Mouse (Mus musculus) embryonic facial prominence, embryonic 10.5 days (tissue): ENCODE measurements around the gene Syngr4. TPM values are rescaled to one million over a fixed set of nuclear protein-coding genes. Genes with fewer than 3 reads are reported as not detected.
"Not testable (repeated sequence)": the region's sequence is repeated elsewhere in the genome, so short reads cannot be mapped to it uniquely, and the experiment has no call there.

Experiments
- DNase-seq: peaks from one replicate; pipeline ENCODE4 v3.0.0-alpha.2; 2017; ENCODE audit warnings: low spot score
- H3K27ac ChIP-seq: fragments of 300-500 bp; sonication (generic); replicated peaks from 2 replicates; pipeline ENCODE4 v1.5.1; 2016; ENCODE audit warnings: mild to moderate bottlenecking
- H3K27me3 ChIP-seq: fragments of 300-500 bp; sonication (generic); replicated peaks from 2 replicates; pipeline ENCODE4 v1.6.1; 2016; ENCODE audit warnings: low read depth, mild to moderate bottlenecking; ENCODE audit not compliant: poor library complexity, severe bottlenecking
- H3K36me3 ChIP-seq: fragments of 300-500 bp; sonication (generic); replicated peaks from 2 replicates; pipeline ENCODE4 v1.6.1; 2016; ENCODE audit warnings: mild to moderate bottlenecking, moderate library complexity
- H3K4me1 ChIP-seq: fragments of 300-500 bp; sonication (generic); 2 replicates; pipeline ENCODE4 v1.6.1; 2016
- H3K4me3 ChIP-seq: fragments of 300-500 bp; sonication (generic); 2 replicates; pipeline ENCODE4 v1.5.1; 2016; ENCODE audit warnings: mild to moderate bottlenecking, moderate library complexity
- H3K9me3 ChIP-seq: fragments of 300-500 bp; sonication (generic); 2 replicates; pipeline ENCODE4 v1.6.1; 2016; ENCODE audit warnings: mild to moderate bottlenecking
- WGBS: fragments of 180-500 bp; shearing (Covaris S2); methylation state at CpG from one replicate; pipeline ENCODE4 v1.1.7; 2016; 5-methylcytosine and 5-hydroxymethylcytosine counted together
- polyA plus RNA-seq: library from polyadenylated mRNA; unstranded; fragments of >200 nt; fragmentation: Nextera tagmentation; extraction: Ambion mirVana; gene quantifications from 2 replicates; pipeline ENCODE4 v1.2.1, GENCODE M21; 2016

The Syngr4 gene
- polyA plus RNA-seq, result 1.2 and 1.3 TPM in 2 replicates

- H3K27me3 ChIP-seq, result peaks cover 9% of the 10 kb centered on the region
- peak within 1 kb of the TSS; percentile 92 for H3K27ac ChIP-seq
- peak within 1 kb of the TSS; percentile 67 for H3K4me3 ChIP-seq
- DNase-seq, result peak; percentile 96
- no peaks in the 10 kb centered on the region for H3K9me3 ChIP-seq
- under 1% methylated on average over 40 of the region's 40 CpGs for WGBS
- H3K36me3 ChIP-seq, result no peaks in the 10 kb centered on the region
- H3K4me1 ChIP-seq, result peaks cover 28% of the 10 kb centered on the region
Measured at GRCm38 (mm10) chr7:45896517-45897257, at the start of gene Syngr4, which contains the start of gene Tmem143. Syngr4 (minus strand) TSS chr7:45896714. Tmem143 (plus strand) TSS chr7:45896941.

- not testable (repeated sequence) for H3K36me3 ChIP-seq, H3K9me3 ChIP-seq, H3K4me3 ChIP-seq, DNase-seq, H3K4me1 ChIP-seq, H3K27ac ChIP-seq, H3K27me3 ChIP-seq
- 69% methylated on average over 1 of the region's 1 CpGs for WGBS
Measured at GRCm38 (mm10) chr7:45943280-45943679, 46.8 kb upstream of the Syngr4 start.

GRCm38 (mm10) chr7:45941986-45942385, 45.5 kb upstream of the Syngr4 start:
- Histone ChIP-seq H3K36me3 (no peaks in the 10 kb centered on the region), H3K4me1 (no peaks in the 10 kb centered on the region), H3K27me3 (no peaks in the 10 kb centered on the region), H3K4me3 (no peak overlapping the region), H3K27ac (no peak overlapping the region), H3K9me3 (no peaks in the 10 kb centered on the region)
- WGBS, result 88% methylated on average over 9 of the region's 9 CpGs
- DNase-seq, result no peak

GRCm38 (mm10) chr7:45939836-45940235, 43.3 kb upstream of the Syngr4 start:
- WGBS, result 51% methylated on average over 2 of the region's 2 CpGs
- no peak for DNase-seq
- Histone ChIP-seq H3K4me3 (no peak overlapping the region), H3K36me3 (no peaks in the 10 kb centered on the region), H3K4me1 (no peaks in the 10 kb centered on the region), H3K27me3 (no peaks in the 10 kb centered on the region), H3K27ac (no peak overlapping the region), H3K9me3 (no peaks in the 10 kb centered on the region)

- 33% methylated on average over 7 of the region's 7 CpGs for WGBS
- DNase-seq, result peak; percentile 77
- H3K27me3 ChIP-seq, result no peaks in the 10 kb centered on the region
Measured at GRCm38 (mm10) chr7:45935114-45935513, 38.6 kb upstream of the Syngr4 start.

GRCm38 (mm10) chr7:45933766-45934165, 37.3 kb upstream of the Syngr4 start:
- not testable (repeated sequence) for H3K9me3 ChIP-seq, H3K36me3 ChIP-seq, H3K27ac ChIP-seq, H3K27me3 ChIP-seq, H3K4me3 ChIP-seq, DNase-seq, H3K4me1 ChIP-seq
- 95% methylated on average over 12 of the region's 12 CpGs for WGBS

More at GRCm38 (mm10) chr7:45935114-45935513, 38.6 kb upstream of the Syngr4 start:
- Histone ChIP-seq H3K27ac (no peak overlapping the region), H3K36me3 (0 out of 2 replicates have a peak, but pooled peaks cover 8% of the 10 kb centered on the region), H3K4me1 (no peaks in the 10 kb centered on the region), H3K9me3 (0 out of 2 replicates have a peak, but pooled peaks cover 9% of the 10 kb centered on the region), H3K4me3 (no peak overlapping the region)

GRCm38 (mm10) chr7:45929688-45930087, 33.2 kb upstream of the Syngr4 start:
- H3K9me3 ChIP-seq, result peaks cover 15% of the 10 kb centered on the region; the same call in 1 of the 2 replicates
- no peak overlapping the region for H3K27ac ChIP-seq
- peaks cover 28% of the 10 kb centered on the region for H3K27me3 ChIP-seq
- no peak overlapping the region for H3K4me3 ChIP-seq
- H3K4me1 ChIP-seq, result peaks cover 7% of the 10 kb centered on the region
- no peak for DNase-seq
- peaks cover 8% of the 10 kb centered on the region; the same call in 1 of the 2 replicates for H3K36me3 ChIP-seq
- 83% methylated on average over 1 of the region's 1 CpGs for WGBS

- peak overlapping the region; percentile 29; the same call in 1 of the 2 replicates for H3K4me3 ChIP-seq
- peaks cover 15% of the 10 kb centered on the region; the same call in 1 of the 2 replicates for H3K9me3 ChIP-seq
- no peak overlapping the region for H3K27ac ChIP-seq
- no peak for DNase-seq
- 11% methylated on average over 22 of the region's 23 CpGs for WGBS
- H3K4me1 ChIP-seq, result peaks cover 16% of the 10 kb centered on the region
- peaks cover 8% of the 10 kb centered on the region; the same call in 1 of the 2 replicates for H3K36me3 ChIP-seq
- peaks cover 28% of the 10 kb centered on the region for H3K27me3 ChIP-seq
Measured at GRCm38 (mm10) chr7:45928626-45929295, 32.2 kb upstream of the Syngr4 start.

GRCm38 (mm10) chr7:45924429-45924816, 27.9 kb upstream of the Syngr4 start:
- H3K4me1 ChIP-seq, result peaks cover 51% of the 10 kb centered on the region
- H3K9me3 ChIP-seq, result peaks cover 6% of the 10 kb centered on the region; the same call in 1 of the 2 replicates
- DNase-seq, result peak; percentile 56
- H3K36me3 ChIP-seq, result no peaks in the 10 kb centered on the region; the same call in 1 of the 2 replicates
- H3K4me3 ChIP-seq, result peak overlapping the region; percentile 60
- H3K27me3 ChIP-seq, result peaks cover 42% of the 10 kb centered on the region
- H3K27ac ChIP-seq, result peak overlapping the region; percentile 83
- WGBS, result 10% methylated on average over 14 of the region's 14 CpGs

- peak; percentile 73 for DNase-seq
- Histone ChIP-seq H3K27me3 (peaks cover 37% of the 10 kb centered on the region), H3K4me1 (peaks cover 47% of the 10 kb centered on the region), H3K4me3 (peak within 1 kb of the TSS; percentile 60), H3K27ac (peak within 1 kb of the TSS; percentile 83), H3K9me3 (peaks cover 6% of the 10 kb centered on the region; the same call in 1 of the 2 replicates), H3K36me3 (no peaks in the 10 kb centered on the region; the same call in 1 of the 2 replicates)
- WGBS, result 3% methylated on average over 24 of the region's 24 CpGs
Measured at GRCm38 (mm10) chr7:45923762-45924428, 27.4 kb upstream of the Syngr4 start, which contains the start of gene Ccdc114. Ccdc114 (plus strand) TSS chr7:45924072.

GRCm38 (mm10) chr7:45922928-45923761, 26.6 kb upstream of the Syngr4 start:
- Histone ChIP-seq H3K4me1 (peaks cover 44% of the 10 kb centered on the region), H3K4me3 (peak overlapping the region; percentile 60), H3K36me3 (no peaks in the 10 kb centered on the region; the same call in 1 of the 2 replicates), H3K27ac (peak overlapping the region; percentile 83), H3K9me3 (peaks cover 6% of the 10 kb centered on the region; the same call in 1 of the 2 replicates), H3K27me3 (peaks cover 29% of the 10 kb centered on the region)
- DNase-seq, result peak; percentile 95
- under 1% methylated on average over 37 of the region's 37 CpGs for WGBS
